Mouse (Mus musculus) cerebellum, adult 9-11 months (tissue): Measurements from ENCODE around the gene Vav2.

Experiments used
- DNase-seq: peaks from one replicate; pipeline ENCODE4 v3.0.0; 2022

Gene Vav2

DNA sequence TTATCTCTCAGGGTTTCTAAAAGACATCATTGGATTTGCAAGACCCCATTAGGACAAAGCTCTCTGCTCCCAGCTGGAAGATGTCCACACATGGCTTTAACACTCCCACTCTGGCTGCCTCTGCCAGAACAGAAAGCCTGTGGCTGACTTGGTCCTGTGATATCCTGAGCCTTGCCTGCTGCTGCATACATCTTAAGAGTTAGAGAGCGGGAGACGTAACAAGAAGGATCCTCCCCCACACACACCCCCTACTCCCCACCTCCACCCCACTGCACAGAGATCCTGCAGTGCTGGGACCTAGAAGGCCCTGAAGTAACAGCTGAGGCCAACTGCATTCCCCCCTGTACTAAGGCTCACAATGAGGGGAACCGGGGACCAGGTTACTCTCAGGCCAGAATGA, 114.3 kb downstream of the Vav2 start:
- DNase-seq = no peak

DNA sequence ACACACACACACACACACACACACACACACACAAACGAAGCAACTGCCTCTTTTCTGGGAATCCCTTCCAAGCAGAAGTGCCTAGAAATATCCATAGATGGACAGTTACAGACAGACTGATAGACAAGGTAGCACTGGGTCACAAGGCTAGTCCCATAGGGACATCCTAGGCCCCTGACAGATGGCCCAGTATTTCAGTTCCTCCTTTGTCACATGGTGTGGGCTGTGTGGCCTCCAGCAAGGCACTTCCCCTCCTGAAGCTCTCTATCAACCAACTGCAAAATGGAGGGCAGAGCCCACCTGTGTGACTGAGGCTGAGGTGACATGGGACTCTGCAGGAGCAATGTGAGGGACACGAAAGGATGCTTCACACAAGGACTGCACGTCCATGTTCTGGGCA, 115.2 kb downstream of the Vav2 start:
- DNase-seq = no peak

DNA sequence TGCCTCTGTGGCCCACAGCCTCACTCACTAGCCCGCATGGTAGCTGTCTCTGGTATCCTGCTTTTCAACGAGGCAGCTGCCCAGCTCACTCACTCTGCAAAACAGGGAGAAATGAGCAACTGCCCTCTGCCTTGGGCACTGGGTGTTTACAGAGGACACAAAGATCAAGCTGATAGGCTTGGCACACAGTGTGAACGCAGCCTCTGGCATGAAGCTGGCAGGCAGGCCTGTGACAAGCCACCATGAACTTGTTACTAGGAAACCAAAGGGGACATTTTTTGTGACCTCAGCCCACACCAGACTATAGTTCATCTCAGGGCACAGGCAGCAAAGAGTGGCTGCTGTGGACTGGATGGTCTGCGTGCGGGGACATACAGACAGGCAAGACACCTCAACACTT, 115.9 kb downstream of the Vav2 start:
- no peak for DNase-seq

DNA sequence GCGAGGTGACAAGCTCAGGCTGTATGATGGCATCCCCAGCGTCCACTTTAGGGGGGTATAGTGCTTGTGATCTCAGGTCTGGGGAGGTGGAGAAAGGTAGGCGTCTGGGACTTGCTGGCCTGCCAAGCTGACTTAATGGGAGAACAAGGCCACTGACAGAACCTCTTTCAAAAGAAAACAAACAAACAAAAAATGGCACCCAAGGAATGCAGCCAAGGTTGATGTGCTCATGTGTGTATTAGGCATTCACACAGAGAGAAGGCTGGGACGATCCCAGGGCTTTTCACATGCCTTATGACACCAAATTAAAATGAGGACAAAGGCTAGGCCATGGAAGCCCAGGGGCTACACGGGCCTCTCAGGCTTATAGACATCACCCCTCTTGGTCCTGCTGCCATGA, 116.6 kb downstream of the Vav2 start:
- no peak for DNase-seq

DNA sequence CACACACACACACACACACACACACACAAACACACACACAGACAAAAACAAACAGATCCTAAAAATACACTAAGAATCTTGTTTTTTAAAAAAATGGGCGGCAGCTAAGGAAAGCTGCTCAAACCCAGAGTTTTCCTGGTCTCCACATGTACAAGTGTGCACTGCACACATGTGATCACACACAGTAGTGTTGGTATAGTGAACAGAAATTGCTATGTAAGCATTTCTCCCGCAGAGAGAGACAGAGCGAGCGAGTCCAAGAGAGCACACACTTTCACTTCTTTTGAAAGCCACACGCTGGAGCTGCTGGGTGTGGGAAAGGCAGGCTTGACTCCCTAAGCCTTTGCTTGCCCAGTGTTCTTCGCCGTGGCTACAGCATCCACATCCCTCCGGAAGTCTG, 120.2 kb downstream of the Vav2 start:
- no peak for DNase-seq

DNA sequence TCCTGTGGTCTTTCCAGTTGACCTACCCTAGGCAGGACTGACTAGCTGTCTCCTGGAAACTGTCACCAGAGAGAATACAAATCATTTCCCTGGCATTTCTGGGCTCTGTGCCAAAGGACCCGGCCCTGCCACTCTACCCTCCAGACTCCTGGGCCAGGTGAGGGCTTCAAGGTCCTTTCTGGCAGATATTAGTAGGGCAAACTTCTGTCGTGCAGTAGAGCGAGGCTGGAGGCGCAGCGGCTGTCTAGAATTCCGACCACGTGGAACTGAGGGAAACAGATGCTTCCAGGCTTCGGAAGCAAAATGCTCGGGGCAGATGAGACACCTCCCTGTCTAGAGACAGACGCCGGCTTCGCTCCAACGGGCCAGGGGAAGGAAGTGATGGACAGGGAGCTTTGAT, 122.1 kb downstream of the Vav2 start:
- no peak for DNase-seq

DNA sequence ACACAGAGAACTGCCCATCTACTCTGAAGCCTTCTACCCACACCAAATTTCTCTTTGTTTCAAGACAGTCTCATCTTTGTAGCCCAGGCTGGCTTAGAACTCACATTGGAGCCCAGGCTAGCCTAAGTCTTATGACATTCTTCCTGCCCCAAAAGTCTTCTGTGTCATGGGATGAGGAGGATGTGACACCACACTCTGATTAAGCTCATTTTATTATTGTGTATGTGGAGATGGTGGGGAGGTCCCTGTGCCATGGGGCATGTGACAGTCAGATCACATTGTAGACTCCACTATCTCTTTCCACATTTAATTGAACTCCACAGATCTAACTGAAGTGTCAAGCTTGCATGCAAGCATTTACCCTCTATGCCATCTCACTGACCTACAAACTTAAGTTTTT, 122.8 kb downstream of the Vav2 start:
- DNase-seq = no peak

DNA sequence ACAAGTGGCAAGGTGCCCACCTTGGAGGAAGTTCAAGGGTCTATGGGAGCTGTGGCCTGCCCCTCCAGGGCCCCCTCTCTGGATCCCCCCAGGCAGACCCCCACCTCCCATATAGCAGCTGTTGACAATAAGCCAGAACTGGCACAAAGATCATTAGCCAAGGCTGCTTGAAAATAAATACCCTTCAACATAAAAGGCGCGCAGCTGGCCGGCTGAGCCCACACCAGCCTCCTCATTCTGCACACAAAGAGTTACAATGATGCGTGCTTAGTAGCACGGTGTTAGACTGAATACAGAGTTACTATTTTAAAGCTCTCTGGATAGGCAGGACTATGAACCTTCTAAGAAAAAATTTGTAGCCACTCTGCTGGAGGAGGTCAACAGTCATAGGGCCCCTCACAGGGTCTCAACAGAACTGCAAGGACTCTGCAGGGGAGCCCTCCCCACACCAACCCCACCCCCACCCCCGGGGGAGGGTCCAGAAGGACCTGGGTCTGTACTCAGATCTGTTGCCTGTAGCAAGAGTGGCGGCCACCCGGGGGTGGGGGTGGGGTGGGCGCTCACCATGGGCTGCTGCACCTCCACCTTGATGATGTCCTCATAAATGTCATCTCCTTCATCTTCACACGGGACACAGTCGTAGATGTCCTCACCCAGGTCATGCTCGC, 125.3 kb downstream of the Vav2 start:
- no peak for DNase-seq

DNA sequence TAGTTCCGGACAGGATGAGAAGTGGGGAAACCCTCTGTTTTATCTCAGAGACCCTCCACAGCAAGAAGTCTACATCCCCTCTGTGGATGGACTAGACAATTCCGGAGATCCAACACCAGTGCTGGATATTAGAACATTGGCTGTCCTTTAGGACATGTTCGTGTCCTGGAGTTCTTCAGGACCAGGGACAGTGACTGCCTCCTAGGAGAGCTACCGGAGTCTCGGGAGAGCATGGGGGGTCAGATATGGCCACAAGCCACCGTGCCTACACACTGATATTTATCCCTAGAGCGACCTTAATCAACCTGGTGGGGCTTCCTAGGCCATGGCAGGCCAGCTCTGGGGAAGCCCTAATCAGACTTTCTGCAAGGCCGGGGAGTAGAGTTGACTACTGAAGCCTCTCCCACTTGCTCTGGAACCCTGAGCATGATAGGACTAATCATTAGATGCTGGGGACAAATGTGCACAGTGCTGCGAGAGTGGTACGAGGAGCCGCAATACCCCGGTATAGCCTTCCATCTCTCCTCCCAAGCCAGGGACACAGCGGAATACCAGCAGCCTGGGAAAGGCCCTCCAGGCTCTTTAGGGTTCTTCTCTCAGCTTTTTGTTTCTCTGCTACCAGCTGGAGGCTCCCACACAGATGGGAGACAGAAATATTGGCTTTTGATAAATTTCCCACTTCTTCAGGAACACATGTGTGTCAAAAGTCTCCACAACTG, 125.9 kb downstream of the Vav2 start:
- no peak for DNase-seq

DNA sequence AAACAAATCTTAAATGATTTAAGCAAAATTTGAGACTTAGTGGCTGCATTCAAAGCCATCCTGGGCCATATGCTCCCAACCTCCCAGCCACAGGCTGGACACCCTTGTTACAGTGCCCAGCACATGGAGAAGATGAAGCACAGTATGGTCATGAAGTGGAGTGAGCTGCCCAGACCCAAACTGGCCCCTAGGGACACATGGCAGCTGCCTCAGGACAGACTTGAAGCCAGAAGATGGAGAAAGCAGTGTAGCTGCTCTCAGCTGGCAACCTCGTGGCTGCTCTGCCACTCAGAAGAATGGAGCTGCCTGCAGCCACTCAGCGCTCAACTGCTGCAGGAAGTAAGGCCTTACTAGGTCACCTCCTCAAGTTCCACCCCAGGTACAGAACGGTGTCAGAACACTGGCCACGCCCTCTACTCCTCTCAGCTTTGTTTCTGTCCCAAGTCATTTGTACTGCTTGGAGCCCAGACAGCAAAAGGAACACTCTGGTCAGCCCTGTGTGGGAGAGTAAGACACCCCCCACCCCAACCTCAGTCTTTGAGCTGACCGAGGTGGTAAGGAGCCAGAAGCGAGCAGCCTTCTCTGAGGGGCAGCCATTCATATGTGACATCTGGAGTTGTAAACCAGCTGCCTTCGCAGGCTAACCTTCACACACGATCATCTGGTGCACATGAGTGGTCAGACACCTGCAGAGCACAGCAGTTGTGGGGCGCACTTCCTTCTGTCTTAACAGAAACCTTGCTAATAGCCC, 130.0 kb downstream of the Vav2 start:
- DNase-seq = no peak

DNA sequence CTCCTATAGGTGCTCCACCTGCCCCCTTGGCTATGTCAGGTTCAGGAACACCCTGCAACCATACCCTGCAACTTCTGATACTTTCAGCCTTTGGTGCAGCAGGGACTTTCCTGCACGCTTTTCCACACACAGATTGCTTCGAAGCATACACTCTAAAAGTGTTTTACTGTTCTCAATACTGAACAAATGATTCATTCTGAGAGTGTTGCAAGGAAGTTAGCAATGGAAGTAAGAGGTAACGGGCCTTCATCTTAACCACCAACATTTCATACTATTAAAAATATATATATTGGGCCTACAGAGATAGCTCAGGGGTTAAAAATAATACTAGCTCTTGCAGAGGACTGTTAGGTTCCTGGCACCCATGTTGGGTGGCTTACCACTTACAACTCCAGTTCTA, 132.1 kb downstream of the Vav2 start:
- DNase-seq = no peak

DNA sequence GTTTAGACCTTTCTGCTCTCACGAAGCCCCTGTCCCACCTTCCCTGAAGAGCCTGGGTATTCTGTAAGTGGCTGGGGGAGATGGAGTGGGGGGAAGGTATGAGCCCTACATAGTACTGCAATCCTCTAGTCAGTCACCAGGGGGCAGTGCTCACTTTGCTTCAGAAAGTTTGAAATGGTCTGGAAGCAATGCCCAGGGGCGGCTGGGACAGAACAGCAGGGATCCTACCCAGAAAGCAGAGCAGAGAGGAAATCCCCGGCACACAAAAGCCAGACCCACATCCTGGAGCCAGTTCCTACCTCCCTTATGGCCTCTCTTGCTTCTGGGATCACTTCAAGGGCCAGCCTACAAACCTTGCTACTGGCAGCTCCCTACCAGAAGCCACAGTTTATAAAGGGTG, 137.8 kb downstream of the Vav2 start:
- peak; percentile 51 for DNase-seq

DNA sequence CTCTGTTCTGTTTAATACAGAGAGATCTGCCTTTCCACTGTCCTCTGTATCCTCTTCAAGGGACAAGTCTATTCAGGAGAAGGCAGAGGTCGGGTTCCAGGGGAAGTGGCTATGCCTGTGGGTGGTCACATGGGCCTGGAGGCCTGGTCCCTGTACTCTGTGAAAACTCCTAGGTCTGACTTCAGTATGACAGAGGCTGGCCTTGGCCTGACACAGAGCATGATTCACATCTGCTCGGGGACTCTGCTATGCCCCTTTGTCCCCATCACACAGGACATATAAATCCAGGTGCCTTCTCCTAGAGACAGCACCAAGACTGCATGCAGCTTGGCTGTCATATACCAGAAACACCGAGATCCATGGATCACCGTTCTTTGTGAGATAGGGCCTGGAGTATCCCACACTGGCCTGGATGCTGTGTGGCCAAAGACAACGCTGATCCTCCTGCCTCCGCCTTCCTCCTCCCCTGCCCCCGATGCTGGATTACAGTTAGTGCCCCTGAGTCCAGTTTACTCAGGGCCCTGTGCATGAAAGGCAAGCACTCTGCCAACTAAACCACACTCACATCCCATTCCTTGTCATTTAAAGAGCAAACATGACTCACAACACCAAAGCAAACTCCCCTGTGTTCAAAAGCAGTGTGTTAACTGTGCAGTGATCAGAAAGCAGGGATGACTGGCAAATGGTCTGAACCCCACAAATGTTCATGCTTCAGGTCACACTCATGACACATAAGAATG, 139.7 kb downstream of the Vav2 start:
- no peak for DNase-seq

DNA sequence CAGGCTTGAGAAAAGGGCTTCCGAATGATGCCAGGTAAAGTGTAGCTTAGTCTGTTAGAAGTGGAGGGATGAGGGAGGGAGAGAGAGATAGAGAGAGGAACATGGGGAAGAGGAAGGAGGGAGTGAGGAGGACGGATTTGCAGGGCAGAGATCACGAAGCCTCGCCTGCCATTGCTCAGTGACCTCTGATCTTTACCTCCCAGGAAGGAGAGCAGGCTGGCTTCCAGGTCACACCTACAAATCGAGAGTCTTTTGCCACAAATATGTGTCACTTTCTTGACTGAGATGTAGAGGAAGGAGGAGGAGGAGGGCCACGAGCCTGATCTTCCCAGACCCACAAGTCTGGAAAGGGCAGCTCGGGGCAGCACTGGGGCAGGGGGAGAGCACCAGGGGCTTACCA, 142.4 kb downstream of the Vav2 start:
- DNase-seq = no peak

DNA sequence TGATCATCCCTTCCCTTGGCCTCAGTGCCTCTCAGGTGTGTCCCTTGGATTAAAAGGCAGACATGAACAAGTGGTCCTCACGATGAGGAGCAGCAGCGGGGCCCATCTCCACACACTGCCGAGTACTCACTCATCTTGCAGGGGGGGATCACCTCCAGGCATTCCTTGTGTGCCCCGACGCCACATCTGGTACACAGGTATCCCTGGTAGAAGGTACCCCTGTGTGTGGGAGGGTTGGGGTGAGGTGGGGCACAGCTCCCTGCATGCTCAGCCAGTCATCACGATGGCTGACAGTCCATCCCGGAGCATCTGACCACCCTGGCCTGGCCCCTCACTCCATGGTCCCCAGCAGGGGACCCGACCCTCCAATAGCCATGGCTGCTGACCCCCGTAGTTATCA, 145.1 kb downstream of the Vav2 start:
- DNase-seq = no peak

DNA sequence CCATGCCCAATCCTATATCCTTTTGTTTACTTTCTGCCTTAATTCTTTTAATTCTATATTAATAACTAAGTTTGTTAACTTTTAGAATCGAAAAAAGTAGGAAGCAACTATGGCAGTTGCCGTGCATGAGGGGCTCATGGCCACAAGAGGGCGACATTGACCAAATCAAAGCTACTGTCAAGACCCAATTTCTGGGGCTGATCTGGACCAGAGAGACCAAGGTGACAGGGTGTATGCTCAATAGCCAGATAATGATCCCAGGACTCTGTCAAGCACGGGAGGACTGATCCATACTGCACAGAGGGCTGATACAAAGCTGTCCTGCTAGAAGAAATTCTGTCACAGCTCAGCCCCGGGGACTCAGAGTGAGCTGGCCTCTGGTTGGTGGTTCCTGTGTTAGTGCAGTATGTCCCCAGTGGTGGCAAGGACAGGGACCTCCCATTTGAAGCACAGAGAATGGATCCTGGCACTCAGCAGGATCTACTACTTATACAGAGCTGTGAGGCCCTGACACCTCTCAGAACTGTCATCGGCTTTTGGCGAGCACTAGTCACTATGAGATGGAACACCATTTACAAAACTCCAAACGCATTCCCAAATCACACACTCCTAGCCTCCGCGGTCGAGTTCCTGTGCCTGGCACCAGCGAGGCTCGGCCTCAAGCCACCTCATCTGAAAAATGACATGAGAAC, 145.8 kb downstream of the Vav2 start:
- peak; percentile 40 for DNase-seq

DNA sequence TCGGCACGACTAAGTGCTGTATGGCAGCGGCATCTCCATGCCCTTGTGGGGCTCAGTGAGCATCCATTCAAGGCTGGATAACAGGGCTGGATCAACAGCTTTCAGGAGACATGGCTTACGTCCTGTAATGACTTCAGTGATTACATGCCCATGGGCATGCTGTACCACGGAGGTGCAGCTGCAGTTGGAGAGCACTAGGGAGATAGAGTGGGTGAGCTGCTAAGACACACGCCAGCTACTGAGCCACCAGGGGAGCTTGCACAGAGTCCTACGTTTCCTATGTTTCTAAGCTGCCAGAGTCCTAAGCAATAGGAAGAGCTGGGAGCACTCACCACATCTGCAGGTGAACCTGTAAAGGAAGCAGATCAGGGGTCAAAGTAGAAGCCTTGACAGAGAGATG, 148.0 kb downstream of the Vav2 start:
- no peak for DNase-seq

DNA sequence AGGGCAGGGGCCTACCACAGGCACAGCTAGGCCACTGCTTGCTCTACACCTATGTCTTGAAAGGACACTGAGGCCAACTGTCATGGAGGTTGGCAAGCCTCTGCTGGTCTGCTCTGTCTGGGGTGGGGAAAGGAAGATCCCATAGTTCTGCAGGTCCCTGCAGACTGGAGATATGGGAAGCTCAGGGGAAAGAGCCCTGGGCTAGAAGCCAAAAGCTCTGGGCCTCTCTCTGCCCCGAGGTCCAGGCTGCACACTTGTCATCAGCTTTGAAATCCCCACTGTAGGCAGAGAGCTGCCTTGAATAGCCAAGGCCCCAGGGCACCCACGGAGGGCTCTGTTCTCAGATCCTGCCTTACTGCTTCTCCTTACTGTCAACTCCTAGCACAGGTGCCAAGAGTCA, 158.5 kb downstream of the Vav2 start:
- DNase-seq = no peak

DNA sequence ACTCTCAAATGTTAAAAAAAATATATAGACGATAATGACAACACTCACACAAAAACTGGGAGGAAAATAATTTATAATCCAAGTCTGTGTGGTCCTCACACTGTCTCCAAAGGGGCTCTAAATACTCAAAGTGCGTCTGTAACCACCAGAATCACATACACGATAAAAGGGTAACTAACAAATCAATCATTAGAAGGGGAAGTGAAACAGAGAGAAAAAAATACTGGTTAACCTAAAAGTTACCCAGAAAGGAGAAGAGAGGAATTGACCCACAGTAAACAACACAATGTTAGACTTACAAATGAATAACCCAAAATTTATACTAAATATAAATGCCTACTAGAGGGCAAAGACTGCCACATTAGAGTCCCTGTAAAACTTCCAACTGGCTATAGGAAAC, 161.0 kb downstream of the Vav2 start:
- DNase-seq = no peak

DNA sequence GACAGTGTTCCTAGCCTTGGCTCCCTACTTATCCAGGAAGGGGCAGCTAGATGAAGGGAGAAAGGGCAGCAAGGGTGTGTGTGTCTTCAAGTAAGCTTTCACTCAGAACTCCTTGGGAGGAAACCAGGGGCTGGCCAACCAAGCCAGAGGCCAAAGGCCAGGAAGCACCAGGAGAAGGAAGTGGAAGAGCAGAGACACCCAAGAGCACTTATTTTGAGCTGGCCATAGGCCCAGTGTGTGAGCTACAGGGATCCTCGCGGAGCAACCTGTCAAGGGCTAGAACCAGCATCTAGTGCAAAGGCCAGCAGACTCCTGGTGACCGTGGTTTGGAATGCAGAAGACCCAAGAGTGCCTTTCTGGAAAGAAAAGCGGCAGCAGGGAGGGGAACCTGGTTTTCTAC, 163.8 kb downstream of the Vav2 start:
- no peak for DNase-seq

DNA sequence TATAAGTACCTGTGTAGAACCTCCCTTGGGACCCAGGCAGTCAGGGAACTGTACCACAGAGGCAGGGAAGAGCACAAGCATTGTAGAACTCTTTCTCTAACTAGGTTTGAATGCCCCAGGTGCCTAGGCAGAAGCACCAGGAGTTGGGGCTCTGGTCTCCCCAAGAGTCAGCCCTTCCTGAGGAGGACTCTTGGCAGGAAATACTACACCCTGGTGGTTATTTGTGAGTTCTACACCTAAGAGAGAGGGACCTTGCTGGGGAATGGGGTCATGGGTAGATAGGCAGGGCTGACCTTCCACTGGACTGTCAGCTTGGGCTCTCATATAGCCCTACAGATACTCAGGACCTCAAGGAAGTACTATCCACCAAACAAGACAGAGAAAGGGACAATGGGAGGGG, 175.4 kb downstream of the Vav2 start:
- DNase-seq = no peak

DNA sequence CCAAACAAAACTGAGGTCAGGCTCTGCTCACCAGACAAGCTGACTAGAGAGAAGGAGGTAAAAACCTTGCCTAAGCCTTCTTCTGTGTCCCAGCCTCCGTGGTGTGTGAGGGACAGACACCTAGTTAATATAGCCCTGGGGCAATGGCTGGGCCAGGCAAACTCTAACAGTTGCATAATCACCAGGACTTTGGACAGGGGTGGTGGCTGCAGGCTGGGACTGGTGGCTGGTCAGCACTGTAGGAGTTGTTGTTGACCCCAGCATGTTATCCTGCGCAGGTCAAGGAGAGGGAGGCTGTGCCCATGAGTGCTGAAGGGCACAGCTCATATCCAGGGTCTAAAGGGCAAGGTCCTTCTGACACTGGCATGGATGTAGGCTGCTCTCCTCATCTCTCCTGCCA, 178.6 kb downstream of the Vav2 start, which contains the start of gene Sardh:
Sardh (minus strand) TSS at position 127 of the 400 bp plus-strand sequence.
- DNase-seq = no peak

DNA sequence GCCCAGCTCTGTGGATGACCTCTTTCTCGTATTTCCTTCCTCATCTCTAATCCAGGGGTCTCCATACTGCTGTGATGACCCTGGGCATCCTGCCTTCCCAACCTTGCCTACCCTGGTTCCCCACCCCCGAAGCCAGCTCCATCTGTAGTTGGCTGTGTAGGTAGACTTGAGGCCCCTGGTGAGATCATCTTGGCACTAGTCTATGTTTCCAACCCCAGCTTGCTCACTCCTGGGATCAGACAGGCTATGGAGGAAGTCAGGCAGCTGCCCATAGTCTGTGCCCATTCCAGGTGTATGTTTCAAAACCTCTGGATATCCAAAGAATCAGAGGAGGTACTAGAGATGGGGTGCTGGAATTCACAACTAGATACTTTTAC, 179.4 kb downstream of the Vav2 start:
- no peak for DNase-seq
